Mouse (Mus musculus): ENCODE results near the gene Plcl1. TPM values are rescaled to one million over a fixed set of nuclear protein-coding genes. Genes with fewer than 3 reads are reported as not detected.

Plcl1 gene
- total RNA-seq (2015; ENCODE audit: low replicate concordance) (0.21 TPM in 1 of 2 replicates, not detected in the other), total RNA-seq (2017; ENCODE audit: low replicate concordance) (not detected in 2 replicates)

DNA sequence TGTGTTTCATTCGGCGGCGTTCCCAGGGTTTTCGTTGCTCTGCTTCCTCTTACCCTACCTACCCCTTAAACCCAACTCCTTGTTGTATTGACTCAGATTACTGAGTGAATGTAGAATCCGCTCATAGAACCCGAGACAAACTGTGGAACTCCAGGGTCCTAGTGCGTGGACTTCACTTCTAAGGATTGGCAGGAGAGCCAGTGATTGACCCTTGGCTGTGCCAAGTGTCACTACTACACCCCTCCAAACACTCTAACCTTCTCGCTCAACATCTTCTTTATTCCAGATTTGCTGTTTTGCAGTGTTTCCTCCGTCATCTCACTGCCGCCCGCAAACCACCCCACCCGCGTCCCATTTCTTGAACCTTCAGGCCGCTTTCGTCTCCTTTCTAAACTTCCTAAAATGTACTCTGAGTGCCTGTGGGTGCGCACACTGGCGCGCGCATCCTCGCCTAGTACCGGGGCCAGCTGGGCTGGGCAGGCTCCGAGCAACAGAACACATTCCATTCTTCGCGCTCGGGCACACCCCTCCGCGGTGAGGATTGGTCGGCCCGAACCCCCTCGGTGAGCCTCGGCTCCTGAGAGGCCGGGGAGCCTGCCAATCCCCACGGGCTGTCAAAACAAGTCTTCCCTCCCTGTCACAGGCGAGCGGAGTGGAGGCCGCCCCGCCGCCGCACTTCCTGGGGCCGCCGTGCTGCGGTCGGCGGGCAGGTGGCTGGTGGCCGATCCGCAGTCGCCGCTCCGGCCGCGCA, at the start of gene Plcl1:
Gene Plcl1, plus strand, starts transcription at position 650 of the 751 bp plus-strand sequence.
- ATAC-seq (replicated peaks; ENCODE audit: low FRiP score, poor library complexity, severe bottlenecking): no peak

DNA sequence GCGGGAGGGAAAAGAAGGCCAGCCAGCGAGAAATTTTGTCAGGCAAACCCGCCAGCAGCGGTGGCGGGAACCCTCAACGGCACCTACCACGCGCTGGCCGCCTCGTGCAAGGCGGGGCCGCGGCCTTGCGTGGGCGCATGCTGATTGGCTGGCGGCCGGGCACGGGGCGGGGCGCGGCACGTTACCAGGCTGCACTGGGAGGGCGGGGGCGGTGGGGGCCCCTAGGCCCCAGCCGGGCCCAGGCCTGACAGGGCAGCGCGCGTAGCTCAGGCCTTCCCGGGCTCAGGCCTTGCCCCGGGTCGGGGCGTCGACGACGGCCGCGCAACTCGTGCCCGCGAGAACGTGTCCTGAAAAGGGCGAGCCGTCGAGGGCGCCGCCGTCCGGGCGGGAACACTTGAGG, 43.1 kb upstream of the Plcl1 start:
- ATAC-seq (replicated peaks; ENCODE audit: low FRiP score, poor library complexity, severe bottlenecking): no peak

DNA sequence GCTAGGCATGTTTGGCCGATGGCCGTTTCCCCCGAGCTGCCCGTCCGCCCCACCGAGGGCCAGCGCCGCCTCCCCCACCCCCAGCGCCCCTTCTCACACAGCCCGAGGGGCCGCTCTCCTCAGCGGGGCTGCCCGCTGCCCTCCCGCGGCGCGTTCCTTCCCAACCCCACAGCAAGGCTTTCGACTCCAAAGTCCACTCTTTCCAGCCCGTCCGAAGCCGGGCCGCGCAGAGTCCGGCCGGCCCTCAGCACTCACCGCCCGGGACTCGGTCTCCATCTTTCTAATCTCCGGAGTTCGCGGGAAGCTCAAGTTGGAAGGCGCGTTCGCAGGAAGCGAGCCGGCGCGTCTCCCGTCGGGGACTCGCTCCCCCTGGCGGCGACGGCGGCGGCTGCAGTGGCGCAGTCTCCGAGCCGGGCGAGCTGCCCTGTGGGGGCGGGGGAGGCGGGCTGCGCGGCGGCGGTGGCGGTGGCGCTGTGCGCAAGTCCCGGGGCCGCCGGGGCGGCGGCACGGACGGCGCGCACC, 42.6 kb upstream of the Plcl1 start, which contains the start of gene Boll:
Gene Boll, minus strand, starts transcription at position 426 of the 522 bp plus-strand sequence.
- peak; percentile 57; the same call in 1 of the 2 replicates for ATAC-seq (replicated peaks; ENCODE audit: low FRiP score, poor library complexity, severe bottlenecking)

DNA sequence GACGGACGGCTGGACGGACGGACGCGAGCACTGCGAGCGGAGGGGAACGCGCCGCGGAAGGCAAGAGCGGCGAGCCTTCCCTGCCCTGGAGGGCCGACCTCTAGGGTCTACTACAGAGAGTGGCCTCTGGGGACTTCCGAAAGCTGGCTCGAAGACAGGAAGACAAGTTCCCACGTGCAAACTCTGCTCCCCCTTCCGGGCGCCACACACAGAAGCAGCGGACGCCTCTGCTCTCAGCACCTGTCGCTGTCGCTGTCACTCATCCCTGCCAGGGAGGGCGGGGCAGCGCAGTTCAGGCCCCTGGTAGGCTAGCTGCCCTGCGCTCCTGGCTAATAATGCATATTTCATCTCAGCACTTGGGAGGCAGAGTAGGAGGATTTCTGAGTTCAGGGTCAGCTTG, 42.1 kb upstream of the Plcl1 start:
- ATAC-seq (replicated peaks; ENCODE audit: low FRiP score, poor library complexity, severe bottlenecking): no peak

DNA sequence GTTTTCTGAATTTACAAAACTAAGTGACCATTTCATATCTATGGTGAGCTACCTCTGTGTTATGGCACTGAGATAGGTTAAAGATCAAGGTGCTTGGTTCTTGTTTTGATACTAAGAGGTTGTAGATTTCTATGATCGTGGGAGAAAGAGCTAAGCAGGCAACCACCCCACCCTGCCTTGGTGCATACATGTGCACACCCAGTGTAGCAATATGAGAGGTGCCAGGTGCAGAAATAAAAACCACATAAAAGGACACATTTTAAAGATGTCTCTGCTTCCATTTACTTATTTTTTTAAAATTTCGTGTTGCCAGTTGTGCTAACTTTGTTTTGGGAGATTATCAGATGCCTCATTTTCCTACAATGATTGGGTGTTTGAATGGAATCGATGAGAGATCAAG, 33.1 kb upstream of the Plcl1 start:
- ATAC-seq (replicated peaks; ENCODE audit: low FRiP score, poor library complexity, severe bottlenecking): no peak

DNA sequence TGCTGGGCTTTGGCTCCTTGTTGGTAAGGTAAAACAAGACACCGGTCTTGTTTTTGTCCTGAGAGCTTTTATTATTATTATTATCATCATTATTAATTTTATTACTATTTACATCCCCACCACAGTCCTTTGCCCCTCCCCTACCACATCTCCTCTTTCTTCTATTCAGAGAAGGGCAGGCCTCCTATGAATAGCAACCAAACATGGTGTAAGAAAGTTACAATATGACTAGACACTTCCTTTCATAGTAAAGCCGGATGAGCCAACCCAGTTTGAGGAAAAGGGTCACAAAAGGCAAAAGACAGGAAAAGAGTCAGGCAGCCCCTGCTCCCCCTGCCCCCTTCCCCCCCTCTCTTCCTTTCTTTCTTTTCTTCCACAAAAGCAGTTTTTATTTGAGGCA, 25.2 kb upstream of the Plcl1 start:
- ATAC-seq (replicated peaks; ENCODE audit: low FRiP score, poor library complexity, severe bottlenecking): no peak

DNA sequence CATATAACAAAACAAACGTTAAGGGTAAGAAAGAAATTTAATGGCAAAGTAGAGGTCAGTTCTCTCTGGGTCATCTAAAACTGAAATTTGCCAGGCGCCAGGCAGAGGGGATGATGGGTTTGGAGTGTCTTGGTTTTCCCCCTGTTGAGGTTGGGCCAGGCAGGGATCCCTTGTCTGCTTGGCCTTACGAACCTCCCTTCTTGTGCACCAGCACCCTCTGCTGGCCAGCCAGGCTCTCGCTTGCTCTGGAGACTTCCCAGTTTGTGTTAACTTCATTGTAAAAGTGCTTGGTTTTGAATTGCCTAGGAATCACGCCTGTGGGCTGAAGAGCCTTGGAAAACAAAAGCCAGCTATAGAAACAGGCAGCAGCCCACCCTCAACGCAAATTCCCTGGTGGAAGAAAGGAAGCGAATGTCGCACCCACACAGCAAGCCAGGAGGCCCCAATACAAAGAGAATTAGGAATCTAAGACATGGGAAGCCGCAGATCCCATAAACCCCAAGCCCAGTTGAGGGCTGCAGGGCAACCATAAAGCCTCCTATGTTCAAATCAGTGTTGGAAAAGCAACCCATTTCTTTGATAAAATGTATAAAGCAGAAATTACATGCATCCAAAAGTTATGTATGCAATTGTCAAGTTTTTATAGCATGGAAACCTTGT, 22.5 kb upstream of the Plcl1 start:
- no peak for ATAC-seq (replicated peaks; ENCODE audit: low FRiP score, poor library complexity, severe bottlenecking)

DNA sequence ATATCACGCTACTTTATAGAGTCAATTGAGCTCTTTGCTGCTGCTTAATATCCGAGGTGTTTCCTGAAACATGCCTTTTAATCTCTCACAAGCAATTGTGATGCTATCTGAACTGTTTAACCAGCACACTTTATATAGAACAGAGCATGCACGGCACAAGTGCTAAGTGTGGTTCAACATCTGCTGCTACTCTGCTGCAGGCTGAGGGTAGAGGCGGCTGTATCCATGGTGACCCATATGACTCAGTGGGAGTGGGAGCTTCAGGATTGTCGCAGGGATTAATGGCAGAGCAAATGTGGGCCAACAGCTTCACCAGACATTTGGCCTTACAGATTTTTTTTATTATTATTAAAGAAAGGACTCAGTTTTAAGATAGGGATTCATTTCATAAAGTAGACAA, 5.8 kb upstream of the Plcl1 start:
- no peak for ATAC-seq (replicated peaks; ENCODE audit: low FRiP score, poor library complexity, severe bottlenecking)

DNA sequence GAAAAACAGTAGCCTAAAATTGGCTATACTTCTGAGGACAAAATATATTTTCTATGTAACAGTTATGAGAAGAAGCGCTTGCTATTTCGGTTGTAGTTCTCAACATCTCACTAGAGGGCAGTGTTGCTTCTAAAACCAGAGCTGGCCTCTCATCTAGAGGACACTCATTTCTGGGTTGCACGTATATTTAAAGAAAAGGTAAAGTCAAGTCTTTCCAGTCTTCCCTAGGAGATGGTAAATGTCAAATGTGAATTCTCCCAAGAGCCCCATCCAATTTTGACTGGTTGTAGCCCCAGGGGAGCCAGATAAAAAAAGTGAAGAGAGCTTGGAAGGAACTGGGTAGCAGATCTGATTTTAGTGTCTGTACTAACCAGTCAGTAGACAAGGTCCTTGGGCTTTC, 1.3 kb upstream of the Plcl1 start:
- no peak for ATAC-seq (replicated peaks; ENCODE audit: low FRiP score, poor library complexity, severe bottlenecking)

DNA sequence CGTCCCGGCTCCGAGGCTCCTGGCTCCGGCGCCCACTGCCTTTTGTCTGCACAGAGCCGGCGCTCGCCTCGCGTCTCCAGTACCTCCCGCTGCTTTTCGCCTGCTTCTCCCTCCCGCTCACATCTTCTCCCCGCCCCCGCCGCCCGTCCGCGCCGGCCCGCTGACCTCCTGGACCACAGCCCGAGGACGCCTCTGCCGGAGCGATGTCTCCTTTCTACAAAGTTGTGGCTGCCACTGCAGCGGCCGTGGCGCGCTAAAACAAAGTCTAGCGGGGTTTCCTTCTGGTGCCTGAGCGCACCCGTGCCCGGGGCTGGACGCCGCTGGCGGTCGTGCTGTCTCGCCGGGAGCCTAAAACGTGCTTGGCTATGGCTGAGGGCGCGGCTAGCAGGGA, 297 bp downstream of the Plcl1 start:
- no peak for ATAC-seq (replicated peaks; ENCODE audit: low FRiP score, poor library complexity, severe bottlenecking)

DNA sequence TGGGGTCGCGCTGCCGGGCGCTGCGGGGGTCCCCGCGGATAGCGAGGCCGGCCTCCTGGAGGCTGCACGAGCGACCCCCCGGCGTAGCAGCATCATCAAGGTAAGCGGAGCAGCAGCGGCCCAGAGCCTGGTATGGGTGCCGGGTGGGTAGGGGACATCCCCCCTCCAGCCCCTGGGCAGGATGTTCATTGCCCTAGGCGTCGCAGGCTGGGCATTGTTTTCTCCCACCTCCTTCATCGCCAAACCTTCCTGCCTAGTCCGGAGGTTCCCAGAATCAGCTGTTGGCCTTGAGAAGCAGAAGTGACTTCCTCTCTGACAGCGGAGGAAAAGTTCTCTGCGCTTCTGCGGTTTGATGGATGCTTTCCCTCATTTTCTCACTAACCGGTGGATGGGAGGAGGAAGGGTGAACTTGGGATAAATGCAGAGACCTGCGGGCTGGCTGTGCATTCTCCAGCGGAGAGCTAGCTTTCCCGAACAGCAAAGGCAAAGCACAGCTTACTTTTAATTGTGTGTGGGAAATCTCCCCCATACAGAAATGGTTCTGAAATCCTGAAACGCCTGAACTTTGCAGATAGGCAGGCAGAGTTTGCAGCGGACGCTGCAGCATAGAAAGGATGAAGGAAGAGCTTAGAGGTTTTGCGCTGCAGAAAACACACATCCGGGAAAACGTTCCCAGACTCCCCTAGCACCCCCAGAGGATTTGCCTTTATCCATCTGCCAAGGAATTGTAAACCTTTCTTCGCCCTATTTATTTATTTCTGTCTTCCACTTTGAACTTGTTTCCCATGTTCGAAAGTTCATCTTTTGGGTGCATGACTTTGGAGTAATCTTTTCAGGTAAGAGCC, 1.0 kb downstream of the Plcl1 start:
- ATAC-seq (replicated peaks; ENCODE audit: low FRiP score, poor library complexity, severe bottlenecking): no peak

DNA sequence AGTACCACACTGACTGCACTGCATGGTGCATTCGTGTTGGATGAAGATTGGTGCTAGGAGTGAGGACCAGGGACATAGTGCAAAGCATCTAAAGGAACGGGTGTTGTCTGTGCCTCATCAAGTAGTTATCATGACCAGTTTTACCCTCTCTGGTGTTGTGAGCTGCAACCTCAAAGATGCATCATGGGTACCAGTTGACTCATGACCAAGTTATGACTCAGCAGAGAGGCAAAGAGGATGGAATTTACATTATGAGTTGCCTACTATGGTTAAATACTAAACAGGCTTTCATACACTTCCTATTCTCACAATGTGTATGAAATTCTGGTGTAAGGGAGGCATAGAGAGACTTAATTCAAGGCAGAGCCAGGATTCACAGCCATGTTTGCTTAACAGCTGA, 4.9 kb downstream of the Plcl1 start:
- ATAC-seq (replicated peaks; ENCODE audit: low FRiP score, poor library complexity, severe bottlenecking): no peak

DNA sequence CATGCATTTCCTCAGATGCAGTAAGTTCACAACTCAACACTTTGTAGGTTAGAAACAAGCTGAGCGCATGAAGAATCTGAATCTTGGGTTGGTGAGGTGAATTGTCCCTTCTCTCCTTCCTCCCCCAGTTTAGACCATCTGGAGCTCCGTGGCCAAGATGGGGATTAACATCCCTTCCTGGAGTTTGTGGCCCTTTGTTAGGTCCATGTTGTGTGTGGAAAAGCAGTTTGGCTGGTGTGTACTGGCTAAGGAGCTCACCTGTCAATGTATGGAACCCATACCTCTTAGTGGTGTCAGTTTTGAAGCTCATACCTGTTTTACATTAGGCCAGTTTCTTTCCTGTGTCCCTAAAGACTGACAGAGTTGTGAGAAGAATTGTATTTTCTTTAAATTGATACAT, 5.4 kb downstream of the Plcl1 start:
- ATAC-seq (replicated peaks; ENCODE audit: low FRiP score, poor library complexity, severe bottlenecking): no peak

DNA sequence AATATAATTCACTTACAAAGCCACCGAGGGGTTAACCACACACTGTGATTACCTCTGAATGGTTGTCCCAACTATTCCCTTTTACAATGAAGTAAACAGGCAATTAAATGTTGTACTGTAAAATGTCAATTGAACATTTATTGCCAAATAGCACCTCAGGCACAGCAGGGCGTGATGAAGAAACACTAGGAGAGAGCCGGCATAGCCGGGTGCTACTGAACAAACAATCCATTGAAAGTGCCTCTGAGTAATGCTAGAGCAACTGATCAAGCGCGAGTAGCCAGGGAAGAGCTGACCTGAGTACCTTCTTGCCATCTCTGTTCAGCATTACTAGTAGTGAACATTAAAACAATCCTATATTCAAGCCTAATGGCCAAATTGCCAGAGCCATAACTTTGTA, 6.8 kb downstream of the Plcl1 start:
- no peak for ATAC-seq (replicated peaks; ENCODE audit: low FRiP score, poor library complexity, severe bottlenecking)

DNA sequence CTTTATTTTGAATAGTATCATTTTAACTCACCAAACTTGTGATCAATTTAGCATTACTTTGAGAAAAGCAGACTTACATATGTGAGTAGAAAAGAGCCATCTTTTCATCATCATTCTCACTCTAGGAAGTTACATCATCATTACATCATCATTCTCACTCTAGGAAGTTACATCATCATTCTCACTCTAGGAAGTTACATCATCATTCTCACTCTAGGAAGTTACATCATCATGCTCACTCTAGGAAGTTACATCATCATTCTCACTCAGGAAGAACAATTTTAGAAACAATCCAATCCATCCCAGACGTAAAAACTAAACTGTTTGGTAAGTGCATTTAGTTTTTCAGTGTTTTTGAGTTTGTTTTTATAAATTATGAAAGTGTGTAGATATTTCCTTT, 7.8 kb downstream of the Plcl1 start:
- no peak for ATAC-seq (replicated peaks; ENCODE audit: low FRiP score, poor library complexity, severe bottlenecking)

DNA sequence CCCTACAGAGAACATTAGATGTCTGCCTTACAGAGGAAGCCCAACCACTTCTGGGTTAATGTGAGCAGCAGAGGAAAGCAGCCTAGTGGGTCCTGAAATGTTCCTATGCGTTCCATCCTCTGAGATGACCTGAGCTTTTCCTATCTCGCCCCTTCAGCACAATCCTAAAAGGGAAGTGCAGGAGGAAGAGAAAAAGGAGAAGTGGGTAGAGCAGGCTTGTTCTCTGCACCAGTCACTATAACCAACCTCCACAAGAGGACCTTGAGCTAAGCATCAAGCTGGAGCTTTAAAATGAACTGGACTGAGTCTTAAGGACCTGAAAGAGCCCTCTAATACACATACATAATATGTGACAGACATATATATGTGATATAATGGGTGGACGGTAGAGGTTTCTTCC, 13.2 kb downstream of the Plcl1 start:
- ATAC-seq (replicated peaks; ENCODE audit: low FRiP score, poor library complexity, severe bottlenecking): no peak

DNA sequence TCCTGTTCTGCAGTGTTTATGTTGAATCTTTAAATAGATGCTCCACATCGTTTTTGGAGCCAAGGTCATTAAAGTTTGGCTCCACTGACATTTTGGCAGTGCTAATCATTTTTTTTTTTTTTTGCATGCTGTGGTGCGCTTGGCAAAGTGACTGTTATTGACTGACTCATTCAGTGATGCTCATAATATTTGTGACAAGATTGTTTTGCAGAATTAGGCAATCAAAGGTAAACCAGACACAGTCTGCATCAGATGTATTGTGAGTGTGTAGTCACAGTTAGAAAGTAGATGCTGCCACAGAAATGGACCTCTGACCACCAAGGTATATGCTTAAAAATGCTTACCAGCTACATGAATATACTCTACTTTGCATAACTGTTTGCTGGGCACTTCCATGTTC, 21.9 kb downstream of the Plcl1 start:
- ATAC-seq (replicated peaks; ENCODE audit: low FRiP score, poor library complexity, severe bottlenecking): no peak

DNA sequence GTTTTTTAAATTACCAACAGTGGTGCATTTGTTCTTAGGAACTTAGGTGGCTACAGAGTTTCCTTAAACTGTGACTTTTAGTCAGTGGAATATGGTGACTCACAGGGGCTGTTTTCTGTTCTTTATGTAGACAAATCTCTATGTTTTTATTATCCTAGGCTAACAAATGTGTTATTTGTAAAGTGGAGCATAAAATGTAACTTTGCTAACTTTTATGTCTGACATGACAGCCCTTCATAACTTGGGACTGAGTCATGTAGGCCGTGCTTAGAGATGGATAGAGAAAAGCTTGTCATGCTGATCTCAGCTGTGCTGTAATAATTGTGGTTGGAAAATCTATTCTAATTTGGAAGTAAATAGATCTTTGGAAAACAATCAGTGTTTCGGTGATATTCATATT, 23.3 kb downstream of the Plcl1 start:
- no peak for ATAC-seq (replicated peaks; ENCODE audit: low FRiP score, poor library complexity, severe bottlenecking)

DNA sequence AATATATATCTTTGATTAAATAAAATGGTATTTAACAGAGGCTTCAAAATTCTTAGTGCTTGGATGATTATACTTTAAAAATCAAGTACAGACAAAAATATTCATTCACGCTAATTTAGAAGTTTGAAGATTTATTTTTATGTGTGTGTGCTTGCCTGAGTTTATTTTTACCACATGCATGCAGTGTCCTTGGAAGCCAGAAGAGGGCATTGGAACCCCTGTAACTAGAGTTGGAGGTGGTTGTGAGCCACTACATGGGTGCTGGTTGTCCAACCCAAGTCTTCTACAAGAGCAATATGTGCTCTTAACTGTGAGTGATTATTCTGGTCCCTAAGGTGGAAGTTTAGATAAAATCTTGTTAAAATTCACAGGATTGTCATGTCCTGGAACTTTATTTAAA, 24.0 kb downstream of the Plcl1 start:
- ATAC-seq (replicated peaks; ENCODE audit: low FRiP score, poor library complexity, severe bottlenecking): no peak

DNA sequence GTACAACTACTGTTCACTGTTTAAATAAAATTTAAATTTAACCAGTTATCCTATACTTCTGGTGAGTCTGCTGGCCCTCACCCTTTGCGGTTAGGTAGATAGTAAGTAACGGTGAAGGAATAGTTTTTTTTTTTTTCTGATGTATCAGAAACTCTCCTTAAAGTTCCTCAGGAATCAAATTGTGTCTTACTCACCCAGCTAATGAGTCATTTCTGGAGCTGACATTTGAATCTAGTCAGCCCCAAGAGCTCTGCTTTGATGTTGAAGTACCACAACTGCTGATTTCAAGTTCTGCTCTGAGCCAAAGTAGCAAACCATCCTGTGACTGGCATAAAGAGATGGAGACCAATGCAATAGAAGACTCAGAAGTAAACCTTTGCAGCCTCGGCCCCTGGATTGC, 24.9 kb downstream of the Plcl1 start:
- no peak for ATAC-seq (replicated peaks; ENCODE audit: low FRiP score, poor library complexity, severe bottlenecking)

Data from erythroblast, adult 5-6 weeks (primary cell).